Mouse (Mus musculus) gastrocnemius, postnatal 10 days (tissue): Measurements from ENCODE around the gene Atp2b2. TPM values are rescaled to one million over a fixed set of nuclear protein-coding genes. Genes with fewer than 3 reads are reported as not detected.

Source experiments
- DNase-seq: peaks from one replicate; pipeline ENCODE4 v3.0.0; 2021; ENCODE audit warnings: mixed read lengths
- total RNA-seq, 2 experiments: library from RNA; stranded (reverse); gene quantifications; 2 replicates each; pipeline ENCODE4 v1.2.3; 2021

Atp2b2 gene
- total RNA-seq, 2 experiments from 2014 or later = 0.82 to 0.84 TPM

- DNase-seq = no peak
Observed at GRCm38 (mm10) chr6:113889180-113889579, 153.2 kb downstream of the Atp2b2 start.

- DNase-seq = no peak
Observed at GRCm38 (mm10) chr6:113886886-113887285, 155.5 kb downstream of the Atp2b2 start.

- DNase-seq = no peak
Observed at GRCm38 (mm10) chr6:113884806-113885205, 157.6 kb downstream of the Atp2b2 start.

GRCm38 (mm10) chr6:113883225-113883624, 159.2 kb downstream of the Atp2b2 start:
- DNase-seq = no peak

GRCm38 (mm10) chr6:113882396-113882795, 160.0 kb downstream of the Atp2b2 start:
- no peak for DNase-seq

GRCm38 (mm10) chr6:113881561-113882243, 160.7 kb downstream of the Atp2b2 start:
- DNase-seq = peak; percentile 41

- no peak for DNase-seq
Observed at GRCm38 (mm10) chr6:113879366-113879765, 163.0 kb downstream of the Atp2b2 start.

GRCm38 (mm10) chr6:113878510-113879128, 163.8 kb downstream of the Atp2b2 start:
- DNase-seq = no peak

GRCm38 (mm10) chr6:113876585-113876984, 165.8 kb downstream of the Atp2b2 start:
- DNase-seq = no peak

- DNase-seq = no peak
Observed at GRCm38 (mm10) chr6:113875201-113875600, 167.2 kb downstream of the Atp2b2 start.

GRCm38 (mm10) chr6:113872654-113873053, 169.8 kb downstream of the Atp2b2 start:
- no peak for DNase-seq

- DNase-seq = no peak
Observed at GRCm38 (mm10) chr6:113870775-113871174, 171.6 kb downstream of the Atp2b2 start.

GRCm38 (mm10) chr6:113868552-113868951, 173.9 kb downstream of the Atp2b2 start:
- DNase-seq = no peak

- DNase-seq = no peak
Observed at GRCm38 (mm10) chr6:113865699-113866098, 176.7 kb downstream of the Atp2b2 start.

GRCm38 (mm10) chr6:113864812-113865211, 177.6 kb downstream of the Atp2b2 start:
- no peak for DNase-seq

GRCm38 (mm10) chr6:113862955-113863354, 179.5 kb downstream of the Atp2b2 start:
- DNase-seq = no peak

GRCm38 (mm10) chr6:113861938-113862337, 180.5 kb downstream of the Atp2b2 start:
- DNase-seq = no peak

- DNase-seq = no peak
Observed at GRCm38 (mm10) chr6:113861375-113861770, 181.0 kb downstream of the Atp2b2 start.

GRCm38 (mm10) chr6:113860735-113861374, 181.6 kb downstream of the Atp2b2 start:
- no peak for DNase-seq

GRCm38 (mm10) chr6:113860023-113860734, 182.2 kb downstream of the Atp2b2 start:
- no peak for DNase-seq

- no peak for DNase-seq
Observed at GRCm38 (mm10) chr6:113858317-113858716, 184.1 kb downstream of the Atp2b2 start.

GRCm38 (mm10) chr6:113857310-113857873, 185.0 kb downstream of the Atp2b2 start:
- no peak for DNase-seq
